Mouse (Mus musculus) neural tube, embryonic 13.5 days (tissue): ENCODE measurements around the gene Epn3. TPM values are rescaled to one million over a fixed set of nuclear protein-coding genes. Genes with fewer than 3 reads are reported as not detected.

ENCODE experiments used
- ATAC-seq: fragments of 200-750 bp; cut with Nextera tagmentation; 2 replicates; pipeline ENCODE4 v1.8.0; 2017; ENCODE audit warnings: low read depth, mild to moderate bottlenecking, moderate TSS enrichment, moderate library complexity
- H3K27ac ChIP-seq: fragments of 300-500 bp; sonication (generic); replicated peaks from 2 replicates; pipeline ENCODE4 v1.5.1; 2015; ENCODE audit warnings: moderate library complexity, mild to moderate bottlenecking, inconsistent platforms
- H3K27me3 ChIP-seq: fragments of 300-500 bp; sonication (generic); 2 replicates; pipeline ENCODE4 v1.6.1; 2015; ENCODE audit warnings: mild to moderate bottlenecking, inconsistent platforms
- H3K36me3 ChIP-seq: fragments of 300-500 bp; sonication (generic); 2 replicates; pipeline ENCODE4 v1.6.1; 2015; ENCODE audit warnings: mild to moderate bottlenecking, inconsistent platforms
- H3K4me1 ChIP-seq: fragments of 300-500 bp; sonication (generic); replicated peaks from 2 replicates; pipeline ENCODE4 v1.6.1; 2015; ENCODE audit warnings: inconsistent platforms
- H3K4me2 ChIP-seq: fragments of 300-500 bp; sonication (generic); 2 replicates; pipeline ENCODE4 v1.6.1; 2015; ENCODE audit warnings: inconsistent platforms, mild to moderate bottlenecking, moderate library complexity
- H3K4me3 ChIP-seq: fragments of 300-500 bp; sonication (generic); 2 replicates; pipeline ENCODE4 v1.5.1; 2015; ENCODE audit warnings: mild to moderate bottlenecking, inconsistent platforms
- H3K9ac ChIP-seq: fragments of 300-500 bp; sonication (generic); 2 replicates; pipeline ENCODE4 v1.6.1; 2015; ENCODE audit warnings: moderate library complexity, mild to moderate bottlenecking, inconsistent platforms
- H3K9me3 ChIP-seq: fragments of 300-500 bp; sonication (generic); 2 replicates; pipeline ENCODE4 v1.6.1; 2016; ENCODE audit warnings: inconsistent platforms
- WGBS: fragments of 180-500 bp; shearing (Covaris S2); methylation state at CpG from one replicate; pipeline ENCODE4 v1.1.7; 2015; 5-methylcytosine and 5-hydroxymethylcytosine counted together
- polyA plus RNA-seq: library from polyadenylated mRNA; unstranded; fragments of >200 nt; fragmentation: Nextera tagmentation; extraction: Ambion mirVana; gene quantifications from 2 replicates; pipeline ENCODE4 v1.2.1, GENCODE M21; 2015

Epn3 gene
- polyA plus RNA-seq, 1 experiment from 2014 or later: 0.24 TPM

DNA sequence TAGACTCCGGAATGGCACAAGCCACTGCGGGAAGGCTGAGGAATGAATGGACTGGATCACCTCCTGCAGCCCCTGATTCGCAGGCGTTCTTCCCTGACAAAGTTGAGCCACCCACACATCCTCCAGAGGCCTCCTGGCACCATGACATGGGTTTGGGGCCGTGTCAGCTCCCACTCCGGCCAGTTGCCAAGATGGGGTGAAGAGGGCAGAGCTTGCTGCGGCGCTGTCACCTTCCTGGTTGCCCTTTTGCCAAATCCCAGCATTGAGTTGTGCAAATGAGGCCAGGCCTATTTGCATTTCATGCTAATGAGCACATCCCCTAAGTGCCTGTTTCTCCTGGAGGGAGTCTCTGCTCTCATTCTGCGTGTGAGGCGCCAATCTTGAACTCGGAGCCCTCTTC is 24.1 kb downstream of the Epn3 start:
- ATAC-seq: no peak
- 12% methylated on average over 11 of the region's 11 CpGs for WGBS
- Histone ChIP-seq H3K9ac (no peak overlapping the region), H3K27ac (no peak overlapping the region), H3K9me3 (no peaks in the 10 kb centered on the region), H3K4me3 (no peak overlapping the region), H3K4me1 (peaks cover 48% of the 10 kb centered on the region), H3K4me2 (no peak overlapping the region), H3K36me3 (no peaks in the 10 kb centered on the region), H3K27me3 (peaks cover 43% of the 10 kb centered on the region)

DNA sequence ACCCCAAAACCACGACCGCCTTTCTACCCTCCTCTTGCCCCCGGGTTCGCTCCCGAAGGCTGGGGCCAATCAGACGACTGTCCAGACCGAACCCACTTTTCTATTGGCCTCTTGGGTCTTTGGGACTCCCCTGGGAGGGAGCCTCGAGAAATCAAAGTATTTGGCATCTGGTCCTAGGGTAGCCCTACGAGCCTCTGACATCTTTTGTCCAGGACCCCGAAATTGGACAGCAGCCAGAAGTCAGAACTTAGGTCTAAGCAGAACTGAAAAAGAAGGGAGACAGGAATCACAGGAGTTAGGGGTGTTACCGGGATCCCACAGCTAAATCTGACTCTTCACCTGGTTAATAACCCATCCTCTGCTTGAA is 25.2 kb downstream of the Epn3 start:
- ATAC-seq: no peak
- Histone ChIP-seq H3K27me3 (peaks cover 42% of the 10 kb centered on the region), H3K4me2 (peak overlapping the region; percentile 91), H3K4me3 (peak overlapping the region; percentile 83), H3K4me1 (peaks cover 60% of the 10 kb centered on the region), H3K9me3 (no peaks in the 10 kb centered on the region), H3K9ac (no peak overlapping the region), H3K36me3 (no peaks in the 10 kb centered on the region), H3K27ac (no peak overlapping the region)
- 2% methylated on average over 11 of the region's 11 CpGs for WGBS

DNA sequence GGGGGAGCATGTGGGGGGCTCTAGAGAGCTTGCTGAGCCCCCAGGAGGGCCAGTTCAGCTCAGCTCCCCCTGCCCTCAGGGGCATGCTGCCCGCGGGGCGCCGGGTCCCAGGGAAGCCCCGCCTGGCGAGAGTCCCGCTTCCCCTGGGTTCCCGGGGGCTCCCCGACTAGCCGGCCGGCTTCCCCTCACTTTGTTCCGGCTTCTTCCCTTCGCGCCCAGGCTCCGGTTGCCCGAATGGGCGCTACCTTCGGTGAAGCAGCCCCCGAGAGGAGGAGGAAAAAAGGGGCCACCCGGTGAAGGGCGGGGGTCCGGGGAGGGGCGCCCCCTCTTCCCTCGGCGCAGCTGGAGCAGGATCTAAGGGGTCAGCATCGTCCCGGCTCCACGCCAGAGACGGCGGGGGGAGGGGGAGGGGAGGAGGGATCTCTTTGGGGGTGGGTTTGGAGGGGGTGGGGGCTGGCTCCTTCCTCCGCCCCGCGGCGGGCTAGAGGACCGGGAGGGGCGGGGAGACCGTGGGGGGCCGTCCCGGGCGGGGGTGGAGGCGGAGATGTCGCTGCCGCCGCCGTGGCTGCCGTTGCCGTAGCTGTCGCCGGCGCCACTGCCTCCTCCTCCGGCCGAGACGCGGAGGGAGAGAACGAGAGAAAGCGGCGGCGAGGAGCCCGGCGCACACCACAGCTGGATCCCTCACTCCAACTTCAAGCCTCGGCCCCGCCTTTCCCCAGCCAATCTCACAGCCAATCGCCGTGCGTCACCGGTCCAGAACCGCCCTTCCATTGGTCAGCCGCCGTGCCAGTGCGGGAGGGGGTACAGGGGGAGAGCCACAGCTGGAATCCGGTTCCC is 25.8 kb downstream of the Epn3 start, which contains the start of gene Cacna1g:
Gene Cacna1g (minus strand): TSS at position 492 of the 837 bp plus-strand sequence.
- H3K36me3 ChIP-seq: no peaks in the 10 kb centered on the region
- no peaks in the 10 kb centered on the region for H3K9me3 ChIP-seq
- peak within 1 kb of the TSS; percentile 83 for H3K4me3 ChIP-seq
- peak within 1 kb of the TSS; percentile 85 for H3K27ac ChIP-seq
- peak within 1 kb of the TSS; percentile 86 for H3K9ac ChIP-seq
- H3K27me3 ChIP-seq: peaks cover 42% of the 10 kb centered on the region
- peaks cover 66% of the 10 kb centered on the region for H3K4me1 ChIP-seq
- WGBS: 0% methylated on average over 46 of the region's 71 CpGs
- H3K4me2 ChIP-seq: peak within 1 kb of the TSS; percentile 91
- peak; percentile 81 for ATAC-seq

DNA sequence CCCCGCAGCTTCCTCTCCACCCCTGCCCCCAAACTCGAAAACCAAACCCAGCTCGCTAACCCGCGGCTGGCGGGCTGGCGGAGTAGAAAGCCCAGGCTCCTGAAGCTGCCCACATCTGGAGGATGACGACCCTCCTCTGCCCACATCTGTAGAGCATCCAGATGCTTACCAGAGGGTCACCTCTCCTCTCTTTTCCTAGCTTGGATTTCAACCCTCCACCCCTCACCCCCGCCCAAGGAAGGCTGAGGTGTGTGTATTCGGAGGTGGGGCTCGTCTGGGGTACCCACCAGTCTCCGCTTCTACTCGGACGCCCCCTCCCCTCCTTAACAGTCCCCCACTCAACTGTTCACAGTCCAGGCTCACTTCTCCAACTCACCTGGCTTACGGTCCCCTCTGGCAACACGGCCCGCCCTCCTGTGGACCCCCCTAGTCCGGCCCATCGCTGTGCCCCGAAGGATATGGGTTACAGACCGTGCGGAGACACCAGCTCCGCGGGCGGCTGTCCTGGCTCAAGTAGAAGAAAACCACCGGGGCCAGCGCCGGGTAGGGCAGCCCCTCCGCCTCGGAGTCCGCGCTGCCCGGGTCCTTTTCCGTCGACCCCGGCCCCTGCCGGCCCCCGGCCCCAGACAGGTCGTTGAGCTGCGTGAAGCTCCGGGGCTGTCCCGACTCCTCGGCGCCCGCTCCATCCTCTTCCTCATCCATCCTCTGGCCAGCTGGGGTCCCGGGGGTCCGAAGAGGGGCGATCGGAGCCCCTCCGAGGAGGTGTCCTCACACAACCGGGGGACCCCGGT is 26.7 kb downstream of the Epn3 start:
- Histone ChIP-seq H3K4me3 (peak overlapping the region; percentile 83), H3K36me3 (no peaks in the 10 kb centered on the region), H3K4me2 (peak overlapping the region; percentile 91), H3K9me3 (no peaks in the 10 kb centered on the region), H3K27ac (peak overlapping the region; percentile 85), H3K4me1 (peaks cover 74% of the 10 kb centered on the region), H3K27me3 (peaks cover 42% of the 10 kb centered on the region), H3K9ac (peak overlapping the region; percentile 86)
- ATAC-seq: no peak
- WGBS: under 1% methylated on average over 51 of the region's 52 CpGs

DNA sequence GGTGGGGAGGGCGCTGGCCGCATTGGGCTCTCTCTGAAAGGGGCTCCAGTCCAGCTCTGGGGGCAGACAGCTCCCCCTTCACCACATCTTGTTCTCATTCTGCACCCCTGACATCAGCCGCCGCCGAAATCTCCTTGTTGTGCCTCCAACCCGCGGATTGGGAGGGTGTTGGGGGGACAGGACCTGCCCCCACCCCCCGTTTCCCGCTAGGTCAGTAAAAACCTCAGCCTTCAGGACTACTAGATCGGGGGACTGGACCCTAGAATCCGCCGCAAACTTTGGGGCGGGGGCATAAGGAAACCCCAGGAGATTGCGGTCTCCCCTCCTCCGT is 27.2 kb downstream of the Epn3 start:
- Histone ChIP-seq H3K9me3 (no peaks in the 10 kb centered on the region), H3K9ac (peak overlapping the region; percentile 86), H3K4me1 (peaks cover 79% of the 10 kb centered on the region), H3K27ac (peak overlapping the region; percentile 85), H3K4me2 (peak overlapping the region; percentile 91), H3K36me3 (no peaks in the 10 kb centered on the region), H3K27me3 (peaks cover 36% of the 10 kb centered on the region), H3K4me3 (peak overlapping the region; percentile 83)
- WGBS: 2% methylated on average over 15 of the region's 15 CpGs
- no peak for ATAC-seq

DNA sequence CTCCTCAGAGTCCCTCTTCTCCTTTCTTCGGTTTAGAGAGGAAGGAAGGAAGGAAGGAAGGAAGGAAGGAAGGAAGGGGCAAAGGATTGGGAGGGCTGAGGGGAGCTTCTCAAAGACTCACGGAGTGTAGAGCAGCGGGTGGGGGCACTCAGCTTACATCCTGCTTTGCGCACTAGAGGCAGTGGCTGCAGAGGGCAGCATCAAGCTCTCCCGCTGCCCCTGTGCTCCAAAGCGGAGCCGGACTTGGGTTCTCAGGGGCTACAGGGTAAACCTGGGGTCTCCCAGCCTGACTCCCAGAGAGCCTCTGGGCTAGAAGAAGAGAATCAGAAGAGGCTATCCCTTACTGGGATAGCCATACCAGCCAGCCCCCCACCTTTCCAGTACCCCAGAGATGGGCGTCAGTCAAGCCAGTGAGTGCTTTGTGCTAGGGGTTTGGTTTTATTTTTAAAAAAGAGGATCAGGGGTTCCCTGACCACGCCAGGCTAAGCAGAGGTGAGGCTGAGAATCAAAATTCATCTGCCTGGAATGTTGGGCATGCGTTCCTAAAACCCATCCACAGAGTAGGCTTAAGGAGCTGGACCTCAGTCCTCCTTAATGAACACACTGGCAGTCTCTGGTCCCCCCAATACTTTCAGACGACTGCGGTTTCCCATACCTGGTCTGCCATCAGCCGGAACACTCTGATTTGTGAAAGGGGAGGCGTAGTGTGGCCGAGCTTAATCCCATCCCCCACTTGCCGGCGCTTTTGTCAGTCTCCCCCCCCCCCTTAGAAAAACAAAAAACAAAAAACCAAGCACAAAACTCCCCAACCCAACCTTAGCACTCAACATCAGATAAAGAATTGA is 27.8 kb downstream of the Epn3 start:
- peak overlapping the region; percentile 83 for H3K4me3 ChIP-seq
- 7% methylated on average over 17 of the region's 17 CpGs for WGBS
- ATAC-seq: no peak
- H3K4me1 ChIP-seq: peaks cover 85% of the 10 kb centered on the region
- H3K27me3 ChIP-seq: peaks cover 30% of the 10 kb centered on the region
- H3K36me3 ChIP-seq: no peaks in the 10 kb centered on the region
- peak overlapping the region; percentile 85 for H3K27ac ChIP-seq
- H3K9ac ChIP-seq: peak overlapping the region; percentile 86
- peak overlapping the region; percentile 91 for H3K4me2 ChIP-seq
- H3K9me3 ChIP-seq: no peaks in the 10 kb centered on the region

DNA sequence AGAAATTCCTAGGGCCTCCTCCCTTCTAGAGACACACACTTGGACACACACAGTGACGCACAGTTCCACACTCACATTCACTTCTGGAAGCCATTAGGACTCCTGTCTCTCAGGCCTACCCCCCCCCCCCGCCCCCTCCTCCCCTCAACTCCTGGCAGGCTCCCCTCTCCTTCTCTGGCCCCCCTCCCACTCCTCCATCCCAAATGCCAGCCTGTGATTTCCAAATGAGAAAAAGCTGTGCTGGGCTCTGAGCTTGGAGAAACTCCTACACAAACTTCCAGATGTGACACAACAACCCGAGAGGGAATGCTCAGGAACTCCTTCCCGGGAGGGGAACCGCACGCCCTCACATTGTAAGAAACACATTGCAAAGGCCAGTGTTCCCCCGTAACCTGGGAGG is 29.4 kb downstream of the Epn3 start:
- Histone ChIP-seq H3K27ac (peak overlapping the region; percentile 94; the same call in 1 of the 2 replicates), H3K4me3 (peak overlapping the region; percentile 83), H3K27me3 (peaks cover 17% of the 10 kb centered on the region), H3K4me1 (peaks cover 87% of the 10 kb centered on the region), H3K9me3 (no peaks in the 10 kb centered on the region), H3K36me3 (no peaks in the 10 kb centered on the region), H3K9ac (peak overlapping the region; percentile 86), H3K4me2 (peak overlapping the region; percentile 91)
- ATAC-seq: no peak
- WGBS: 32% methylated on average over 7 of the region's 7 CpGs

DNA sequence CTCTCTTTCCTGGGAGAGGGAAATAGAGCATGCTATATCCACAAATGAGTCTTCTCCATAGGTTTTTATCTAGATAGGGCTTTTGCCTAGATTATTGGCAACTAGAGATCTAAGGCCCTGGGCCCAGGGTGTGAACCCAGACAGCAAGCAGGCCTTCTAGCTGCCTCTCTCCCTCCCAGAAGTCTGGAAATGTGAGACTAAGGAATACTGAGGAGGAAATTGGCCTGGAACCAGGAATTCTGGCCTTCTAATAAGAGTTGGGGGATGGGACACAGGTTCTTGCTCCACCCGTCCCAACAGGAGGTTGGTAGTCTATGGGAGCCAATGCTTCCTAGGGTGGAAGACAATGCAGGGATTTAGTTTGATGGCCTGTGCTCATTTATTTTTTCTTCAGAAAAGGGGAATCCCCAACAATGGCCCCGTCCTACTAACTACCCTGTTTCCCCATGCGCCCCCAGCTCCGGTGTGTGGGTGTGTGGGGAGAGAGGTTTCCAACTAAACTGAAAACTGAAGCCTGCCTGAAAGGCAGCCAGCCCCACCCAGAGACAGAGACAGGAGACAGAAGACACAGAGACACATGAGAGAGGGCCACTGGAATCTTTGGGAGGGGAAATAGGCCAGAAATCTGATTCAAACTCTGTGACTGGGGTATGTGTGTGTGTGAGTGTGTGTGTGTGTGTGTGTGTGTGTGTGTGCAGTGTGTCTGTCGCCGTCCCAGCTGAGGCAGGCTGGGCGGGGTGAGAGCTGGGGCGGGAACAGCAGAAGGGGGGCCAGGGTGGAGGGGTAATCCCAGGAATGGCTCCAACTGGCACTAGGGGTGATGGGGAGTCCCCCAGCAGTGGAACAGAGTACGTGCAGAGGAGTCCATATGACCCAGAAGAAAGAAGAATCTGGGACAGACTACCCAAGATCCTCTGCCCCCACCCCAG is 30.4 kb downstream of the Epn3 start:
- H3K27ac ChIP-seq: peak overlapping the region; percentile 94
- H3K36me3 ChIP-seq: no peaks in the 10 kb centered on the region
- 23% methylated on average over 9 of the region's 9 CpGs for WGBS
- peaks cover 87% of the 10 kb centered on the region for H3K4me1 ChIP-seq
- no peak overlapping the region for H3K4me3 ChIP-seq
- H3K9me3 ChIP-seq: no peaks in the 10 kb centered on the region
- peaks cover 7% of the 10 kb centered on the region for H3K27me3 ChIP-seq
- H3K9ac ChIP-seq: peak overlapping the region; percentile 86
- ATAC-seq: 0 out of 2 replicates have a peak, but pooled peaks have one; percentile 0
- peak overlapping the region; percentile 91 for H3K4me2 ChIP-seq

DNA sequence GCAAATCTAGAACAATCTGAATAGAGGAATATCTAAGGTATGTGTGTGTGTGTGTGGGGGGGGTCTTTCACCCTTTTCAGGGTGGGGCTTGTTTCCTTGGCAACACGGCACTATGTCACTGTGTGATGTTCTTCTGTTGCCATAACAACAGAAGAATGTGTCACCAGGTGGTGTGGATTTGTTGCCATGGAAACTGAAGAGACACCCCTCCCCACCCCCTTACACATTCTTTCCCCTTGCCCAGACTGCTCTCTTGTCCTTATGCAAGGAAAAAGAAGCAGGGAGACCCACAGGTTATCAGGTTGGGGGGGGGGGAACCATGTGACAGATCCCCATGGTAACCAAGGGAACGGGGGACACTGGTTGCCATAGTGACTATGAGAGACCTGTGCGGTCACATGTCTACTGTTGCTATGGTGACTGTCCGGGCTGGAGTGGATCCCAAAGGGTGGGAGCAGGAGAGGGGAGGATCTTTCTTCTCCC is 31.2 kb downstream of the Epn3 start:
- H3K4me1 ChIP-seq: peaks cover 91% of the 10 kb centered on the region
- WGBS: 12% methylated on average over 4 of the region's 4 CpGs
- peak overlapping the region; percentile 94 for H3K27ac ChIP-seq
- no peaks in the 10 kb centered on the region for H3K36me3 ChIP-seq
- H3K4me2 ChIP-seq: peak overlapping the region; percentile 91
- no peak overlapping the region for H3K9ac ChIP-seq
- peaks cover 6% of the 10 kb centered on the region; the same call in 1 of the 2 replicates for H3K27me3 ChIP-seq
- peak; percentile 81 for ATAC-seq
- no peaks in the 10 kb centered on the region for H3K9me3 ChIP-seq
- H3K4me3 ChIP-seq: no peak overlapping the region

DNA sequence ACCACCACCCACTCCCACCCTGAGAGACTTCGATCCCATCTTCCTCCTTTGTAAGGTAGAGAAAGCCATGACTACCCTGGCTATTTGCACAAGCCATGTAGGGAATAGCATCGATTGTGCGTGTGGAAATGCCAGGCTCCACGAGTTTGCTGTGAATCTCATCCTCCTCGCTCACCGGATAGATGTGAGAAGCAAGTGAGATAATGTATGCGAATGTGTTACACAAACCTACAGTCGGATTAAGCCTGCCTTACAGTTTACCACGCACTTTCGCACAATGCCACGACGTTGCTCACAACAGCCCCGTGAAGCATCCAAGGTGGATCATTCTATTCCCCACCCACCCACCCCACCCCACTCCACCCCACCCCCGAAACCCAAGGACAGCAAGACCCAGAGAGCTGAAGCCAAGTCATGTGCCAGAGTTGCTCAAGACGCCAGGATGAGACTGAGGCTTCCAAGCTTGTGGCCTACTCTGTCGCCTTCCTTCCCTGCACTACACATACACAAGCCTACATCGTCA is 33.4 kb downstream of the Epn3 start:
- ATAC-seq: no peak
- Histone ChIP-seq H3K4me1 (peaks cover 69% of the 10 kb centered on the region), H3K9ac (no peak overlapping the region), H3K27ac (no peak overlapping the region), H3K4me3 (no peak overlapping the region), H3K9me3 (no peaks in the 10 kb centered on the region), H3K4me2 (no peak overlapping the region), H3K36me3 (peaks cover 9% of the 10 kb centered on the region), H3K27me3 (peaks cover 5% of the 10 kb centered on the region; the same call in 1 of the 2 replicates)
- WGBS: 88% methylated on average over 17 of the region's 17 CpGs
